Mouse (Mus musculus) bone marrow, adult 2 months (tissue): ENCODE results near the gene Nedd8.

Source experiments
- CTCF ChIP-seq: fragments of 200-500 bp; IDR thresholded peaks from 2 replicates; pipeline ENCODE4 v1.5.1; 2011; ENCODE audit warnings: low read length, control low read depth; ENCODE audit not compliant: control insufficient read depth, insufficient read depth
- POLR2A ChIP-seq: fragments of 200-500 bp; IDR thresholded peaks from 2 replicates; pipeline ENCODE4 v1.6.1; 2011; ENCODE audit warnings: low read depth, mild to moderate bottlenecking, control low read depth, low read length, borderline replicate concordance; ENCODE audit not compliant: control insufficient read depth

DNA sequence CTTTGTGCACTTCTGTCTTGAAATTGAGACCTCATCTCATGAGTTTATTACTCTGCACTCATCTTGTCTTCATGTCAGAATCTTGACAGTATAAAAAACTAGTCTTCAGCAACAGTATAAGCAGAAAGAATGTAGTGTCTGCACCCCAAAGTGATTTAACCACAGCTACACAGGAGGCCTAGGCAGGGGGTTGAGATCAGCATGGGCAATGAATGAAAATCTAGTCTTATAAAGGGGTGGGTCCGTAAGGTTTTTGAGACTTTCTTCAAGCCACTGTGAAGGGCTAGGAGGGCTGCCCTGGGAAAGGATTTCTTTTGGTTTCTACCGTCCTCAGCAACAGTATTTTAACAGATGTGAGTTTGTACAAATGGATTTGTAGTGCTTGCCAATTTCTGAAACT, 11.3 kb downstream of the Nedd8 start:
- no peak for TF ChIP-seq CTCF
- no peak for TF ChIP-seq POLR2A
